Mouse (Mus musculus): Measurements from ENCODE around the gene Steap1. TPM values are rescaled to one million over a fixed set of nuclear protein-coding genes. Genes with fewer than 3 reads are reported as not detected.

The Steap1 gene
- polyA plus RNA-seq, 1 experiment: not detected

DNA sequence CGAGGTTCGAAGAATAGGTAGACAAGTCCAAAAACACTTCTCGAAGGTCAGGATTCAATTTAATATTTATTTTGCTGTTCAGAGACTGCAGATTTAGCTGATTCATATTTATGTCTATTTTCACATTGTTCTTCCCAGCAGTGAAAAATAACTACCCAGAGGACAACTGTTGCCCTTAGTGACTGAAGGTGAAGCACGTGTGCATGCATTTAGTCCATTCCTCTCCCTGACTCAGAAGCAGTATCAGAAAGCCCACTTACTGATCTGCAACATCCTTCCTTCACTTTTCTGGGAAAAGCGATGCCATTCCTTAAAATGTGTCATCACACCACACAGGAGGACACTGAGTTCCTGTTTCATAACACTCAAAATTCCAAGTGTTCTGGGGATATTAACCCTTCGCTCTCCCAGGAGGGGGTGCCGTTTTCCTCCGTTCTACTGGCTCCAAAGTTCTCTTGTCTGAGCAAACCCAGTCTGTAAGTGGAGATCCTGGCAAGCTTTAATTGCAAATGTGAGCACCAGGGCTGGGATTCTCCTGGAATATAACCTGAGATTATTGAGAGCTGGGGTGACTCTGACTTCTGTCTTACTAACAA is 60.1 kb downstream of the Steap1 start:
- Histone ChIP-seq H3K4me1 (ENCODE audit: control insufficient read depth, insufficient read depth, insufficient read length) (no peaks in the 10 kb centered on the region), H3K36me3 (ENCODE audit: control insufficient read depth, insufficient read depth, low read length) (no peaks in the 10 kb centered on the region), H3K4me3 (ENCODE audit: extremely low read depth, insufficient read depth, insufficient read length) (no peak overlapping the region), H3K27me3 (ENCODE audit: control insufficient read depth, insufficient read depth, low read length) (peaks cover 6% of the 10 kb centered on the region; the same call in 1 of the 2 replicates), H3K27ac (ENCODE audit: insufficient read depth, low read length) (no peak overlapping the region)
- no peak for DNase-seq (ENCODE audit: low read depth in 1 of 2, low spot score in 2 of 2)
- WGBS: 83% methylated on average over 8 of the region's 8 CpGs
- TF ChIP-seq POLR2A (IDR thresholded peaks at IDR 0.05; ENCODE audit: low read depth, low read length): no peak
- no peak for TF ChIP-seq CTCF (IDR thresholded peaks at IDR 0.05; ENCODE audit: extremely low read depth, insufficient read depth, insufficient read length, insufficient replicate concordance)

DNA sequence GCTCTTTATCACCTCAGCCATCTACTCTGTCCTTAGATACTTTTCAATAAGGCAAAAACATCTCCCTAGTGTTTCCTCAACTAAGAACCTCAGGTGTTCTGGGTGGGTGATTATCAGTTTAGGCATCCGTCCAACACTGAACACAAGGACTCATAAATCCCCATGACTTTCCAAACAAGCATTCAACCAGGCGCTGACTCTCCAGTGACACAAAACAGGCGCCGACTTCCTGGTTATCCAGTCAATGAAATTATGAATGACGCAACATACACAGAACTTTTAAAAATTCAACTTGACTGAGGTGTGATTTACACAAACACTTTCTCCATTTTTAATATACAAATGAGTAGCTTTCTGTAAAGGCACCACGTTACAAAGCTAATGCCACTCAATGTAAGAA is 60.9 kb downstream of the Steap1 start:
- Histone ChIP-seq H3K27me3 (ENCODE audit: control insufficient read depth, insufficient read depth, low read length) (no peaks in the 10 kb centered on the region), H3K27ac (ENCODE audit: insufficient read depth, low read length) (no peak overlapping the region), H3K4me1 (ENCODE audit: control insufficient read depth, insufficient read depth, insufficient read length) (no peaks in the 10 kb centered on the region), H3K4me3 (ENCODE audit: extremely low read depth, insufficient read depth, insufficient read length) (no peak overlapping the region), H3K36me3 (ENCODE audit: control insufficient read depth, insufficient read depth, low read length) (no peaks in the 10 kb centered on the region)
- TF ChIP-seq CTCF (IDR thresholded peaks at IDR 0.05; ENCODE audit: extremely low read depth, insufficient read depth, insufficient read length, insufficient replicate concordance) (no peak), POLR2A (IDR thresholded peaks at IDR 0.05; ENCODE audit: low read depth, low read length) (no peak)
- no peak for DNase-seq (ENCODE audit: low read depth in 1 of 2, low spot score in 2 of 2)
- WGBS: 78% methylated on average over 6 of the region's 6 CpGs

DNA sequence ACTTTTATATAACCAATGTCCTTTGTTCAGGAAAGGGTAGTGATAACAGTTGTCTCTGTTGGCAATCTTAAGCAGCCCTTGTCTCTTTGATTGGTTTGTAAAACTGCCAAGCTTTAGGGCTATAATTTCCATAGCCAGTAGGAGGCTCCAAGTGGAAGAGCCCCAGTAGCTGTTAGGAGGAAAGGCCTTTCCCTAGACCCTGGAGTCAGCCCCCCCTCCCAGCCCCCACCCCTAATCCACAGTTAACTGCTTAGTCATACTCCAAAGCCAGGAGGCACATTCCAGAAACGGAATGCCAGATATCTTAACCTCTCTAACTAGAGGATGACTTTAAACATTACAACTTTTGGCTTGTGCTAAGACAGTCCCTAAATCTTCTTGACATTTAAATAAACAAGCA is 62.2 kb downstream of the Steap1 start:
- WGBS: 52% methylated on average over 1 of the region's 1 CpGs
- no peaks in the 10 kb centered on the region for H3K4me1 ChIP-seq (ENCODE audit: control insufficient read depth, insufficient read depth, insufficient read length)
- no peaks in the 10 kb centered on the region for H3K36me3 ChIP-seq (ENCODE audit: control insufficient read depth, insufficient read depth, low read length)
- no peak overlapping the region for H3K27ac ChIP-seq (ENCODE audit: insufficient read depth, low read length)
- no peaks in the 10 kb centered on the region for H3K27me3 ChIP-seq (ENCODE audit: control insufficient read depth, insufficient read depth, low read length)
- H3K4me3 ChIP-seq (ENCODE audit: extremely low read depth, insufficient read depth, insufficient read length): no peak overlapping the region
- TF ChIP-seq POLR2A (IDR thresholded peaks at IDR 0.05; ENCODE audit: low read depth, low read length): no peak
- TF ChIP-seq CTCF (IDR thresholded peaks at IDR 0.05; ENCODE audit: extremely low read depth, insufficient read depth, insufficient read length, insufficient replicate concordance): no peak
- DNase-seq (ENCODE audit: low read depth in 1 of 2, low spot score in 2 of 2): no peak

Other genes with a start within 250 kb of the Steap1 start
- 3.1 and 3.3 TPM in 2 replicates for gene Cldn12, start 234.4 kb downstream of the Steap1 start, polyA plus RNA-seq (2012; rRNA removed)
- 1.0 and 1.1 TPM in 2 replicates for gene Gtpbp10, start 189.8 kb downstream of the Steap1 start, polyA plus RNA-seq (2012; rRNA removed)
- gene Gm8773, start 175.5 kb downstream of the Steap1 start, polyA plus RNA-seq (2012; rRNA removed): 0.18 and 0.23 TPM in 2 replicates
- 0.02 and 0.06 TPM in 2 replicates for gene Cfap69, start 85.1 kb downstream of the Steap1 start, polyA plus RNA-seq (2012; rRNA removed)
- gene Steap2, start 54.7 kb downstream of the Steap1 start, polyA plus RNA-seq (2012; rRNA removed): 0.22 and 0.38 TPM in 2 replicates

Measured in spleen, adult 2 months (tissue).